Mouse (Mus musculus) embryonic facial prominence, embryonic 14.5 days (tissue): Measurements from ENCODE around the gene Tep1. TPM values are rescaled to one million over a fixed set of nuclear protein-coding genes. Genes with fewer than 3 reads are reported as not detected.

ENCODE experiments used
- ATAC-seq: fragments of 200-750 bp; cut with Nextera tagmentation; 2 replicates; pipeline ENCODE4 v1.8.0; 2017; ENCODE audit warnings: low read depth, moderate number of reproducible peaks, moderate TSS enrichment
- DNase-seq: peaks from one replicate; pipeline ENCODE4 v3.0.0-alpha.2; 2015; ENCODE audit warnings: low spot score
- H3K27ac ChIP-seq: fragments of 300-500 bp; sonication (generic); replicated peaks from 2 replicates; pipeline ENCODE4 v1.5.1; 2014; ENCODE audit warnings: low read depth, mild to moderate bottlenecking, low read length, moderate library complexity
- H3K27me3 ChIP-seq: fragments of 300-500 bp; sonication (generic); replicated peaks from 2 replicates; pipeline ENCODE4 v1.6.1; 2014; ENCODE audit warnings: low read length; ENCODE audit not compliant: control insufficient read depth, insufficient read depth
- H3K36me3 ChIP-seq: fragments of 300-500 bp; sonication (generic); 2 replicates; pipeline ENCODE4 v1.6.1; 2014; ENCODE audit warnings: low read length, mixed read lengths; ENCODE audit not compliant: control insufficient read depth, insufficient read depth
- H3K4me1 ChIP-seq: fragments of 300-500 bp; sonication (generic); 2 replicates; pipeline ENCODE4 v1.6.1; 2014; ENCODE audit warnings: antibody characterized with exemption, low read length; ENCODE audit not compliant: control insufficient read depth, insufficient read depth
- H3K4me2 ChIP-seq: fragments of 300-500 bp; sonication (generic); 2 replicates; pipeline ENCODE4 v1.6.1; 2014; ENCODE audit warnings: low read depth, mild to moderate bottlenecking, low read length, moderate library complexity, mixed read lengths
- H3K4me3 ChIP-seq: fragments of 300-500 bp; sonication (generic); 2 replicates; pipeline ENCODE4 v1.5.1; 2014; ENCODE audit warnings: low read depth, mild to moderate bottlenecking, low read length
- H3K9ac ChIP-seq: fragments of 300-500 bp; sonication (generic); 2 replicates; pipeline ENCODE4 v1.6.1; 2014; ENCODE audit warnings: low read depth, mild to moderate bottlenecking, low read length, moderate library complexity, mixed read lengths
- H3K9me3 ChIP-seq: fragments of 300-500 bp; sonication (generic); 2 replicates; pipeline ENCODE4 v1.6.1; 2016; ENCODE audit warnings: low read length; ENCODE audit not compliant: control insufficient read depth
- WGBS: fragments of 180-500 bp; shearing (Covaris S2); extraction: QIAGEN DNeasy Blood & Tissue Kit; methylation state at CpG from one replicate; pipeline ENCODE4 v1.1.7; 2014; 5-methylcytosine and 5-hydroxymethylcytosine counted together
- polyA plus RNA-seq: library from polyadenylated mRNA; unstranded; fragments of >200 nt; fragmentation: Nextera tagmentation; extraction: Ambion mirVana; gene quantifications from 2 replicates; pipeline ENCODE4 v1.2.1, GENCODE M21; 2014

Gene Tep1
- polyA plus RNA-seq, 1 experiment from 2014 or later: 10.3 TPM

DNA sequence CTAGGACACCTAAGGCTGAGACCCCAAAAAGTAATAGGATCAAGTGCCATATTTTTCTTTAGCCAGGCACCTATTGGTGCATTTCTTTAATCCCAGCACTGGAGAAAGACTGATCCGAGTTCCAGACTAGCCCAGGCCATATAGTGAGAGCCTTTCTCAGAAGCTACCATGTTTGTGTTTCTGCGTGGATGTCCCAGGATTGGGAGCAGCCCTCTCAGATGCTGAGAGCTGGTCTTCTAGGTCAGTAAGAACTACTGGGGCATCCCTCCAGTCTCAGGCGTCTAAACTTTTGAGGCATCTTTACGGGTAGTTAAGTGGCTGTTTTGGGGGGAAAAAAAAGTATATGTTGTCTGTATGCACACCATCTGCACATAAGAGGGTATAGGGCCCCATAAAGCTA, 74.4 kb downstream of the Tep1 start:
- Histone ChIP-seq H3K4me1 (no peaks in the 10 kb centered on the region), H3K4me3 (no peak overlapping the region), H3K9me3 (no peaks in the 10 kb centered on the region), H3K4me2 (no peak overlapping the region), H3K9ac (no peak overlapping the region), H3K27ac (no peak overlapping the region), H3K27me3 (no peaks in the 10 kb centered on the region), H3K36me3 (no peaks in the 10 kb centered on the region)
- 90% methylated on average over 4 of the region's 4 CpGs for WGBS
- DNase-seq: no peak
- no peak for ATAC-seq

DNA sequence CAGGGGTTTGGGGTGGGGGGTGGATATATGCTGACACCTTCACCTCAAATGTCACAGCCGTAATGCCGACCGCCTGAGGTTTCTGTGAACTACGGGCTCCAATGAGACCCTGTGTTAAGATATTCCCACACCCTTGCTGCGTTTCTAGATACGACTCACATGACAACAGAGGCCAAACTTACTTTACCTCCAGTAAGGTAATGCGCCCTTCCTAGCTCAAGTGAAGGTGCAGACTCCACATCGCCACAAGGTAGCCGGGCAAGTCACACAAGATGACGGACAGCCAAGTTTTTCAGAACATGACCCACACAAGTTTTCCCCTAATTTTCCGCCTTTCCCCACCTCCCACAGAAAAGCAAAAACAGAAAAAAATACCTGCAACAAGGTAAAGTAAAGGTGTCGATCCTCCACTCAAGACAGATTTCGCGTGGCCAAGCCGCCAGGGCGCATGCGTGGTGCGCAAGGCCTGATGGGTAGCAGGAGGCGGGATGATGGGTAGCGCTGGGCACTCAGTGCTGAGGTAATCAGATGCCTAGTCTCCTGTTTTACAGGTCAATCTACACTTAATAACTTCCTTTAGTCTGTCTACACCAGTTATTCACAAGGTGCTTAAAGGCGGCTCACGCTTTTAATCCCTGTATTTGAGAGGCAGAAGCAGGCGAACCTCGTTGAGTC, 75.0 kb downstream of the Tep1 start:
- no peak overlapping the region for H3K4me2 ChIP-seq
- WGBS: 94% methylated on average over 24 of the region's 24 CpGs

DNA sequence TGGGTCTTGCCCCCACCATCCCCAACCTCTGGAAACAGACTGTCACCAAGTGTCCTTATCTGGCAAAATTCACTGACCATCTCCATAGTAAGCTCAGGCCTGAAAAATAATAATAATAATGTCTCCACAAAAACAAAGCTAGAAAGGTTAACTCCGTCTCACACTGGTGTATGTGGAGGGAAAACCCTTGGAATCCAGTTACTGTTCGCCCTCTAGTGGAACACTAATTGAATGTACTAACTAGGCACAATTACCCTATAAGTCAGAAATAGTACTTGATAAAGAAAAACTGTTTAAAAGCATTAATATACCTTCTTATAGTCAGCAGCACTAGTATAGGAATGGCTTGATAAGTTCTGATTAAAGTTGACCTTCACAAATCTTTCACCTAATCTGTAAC, 82.2 kb downstream of the Tep1 start:
- DNase-seq: peak; percentile 24
- 16% methylated on average over 2 of the region's 2 CpGs for WGBS
- Histone ChIP-seq H3K4me2 (no peak overlapping the region), H3K27me3 (no peaks in the 10 kb centered on the region), H3K4me3 (no peak overlapping the region), H3K9me3 (no peaks in the 10 kb centered on the region), H3K27ac (no peak overlapping the region), H3K4me1 (no peaks in the 10 kb centered on the region), H3K9ac (no peak overlapping the region), H3K36me3 (no peaks in the 10 kb centered on the region)
- ATAC-seq: no peak

More for the DNA sequence above, 75.0 kb downstream of the Tep1 start:
- Histone ChIP-seq H3K4me1 (no peaks in the 10 kb centered on the region), H3K9ac (no peak overlapping the region), H3K27me3 (no peaks in the 10 kb centered on the region), H3K36me3 (no peaks in the 10 kb centered on the region), H3K4me3 (no peak overlapping the region), H3K27ac (no peak overlapping the region), H3K9me3 (no peaks in the 10 kb centered on the region)
- ATAC-seq (no peak), DNase-seq (no peak)

DNA sequence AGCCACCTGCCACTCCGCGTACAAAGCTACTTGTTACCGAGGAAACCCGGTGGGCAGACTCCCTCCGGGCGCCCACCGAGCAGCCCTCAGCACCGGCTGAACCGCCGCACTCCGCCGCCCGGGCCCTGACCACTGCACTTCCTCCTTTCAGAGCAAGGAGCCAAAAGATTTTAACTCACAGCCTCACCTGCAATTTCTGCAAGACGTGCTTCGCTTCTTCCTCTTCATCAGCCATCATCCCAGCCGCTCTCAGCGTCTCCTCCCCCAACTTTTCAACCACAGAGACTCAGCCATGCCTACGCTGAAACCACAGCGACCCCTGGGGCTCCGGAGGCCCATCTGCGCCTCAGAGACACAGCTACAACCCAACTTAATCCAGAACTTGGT, 85.1 kb downstream of the Tep1 start, which contains the start of gene Ttc5:
TSS of gene Ttc5 (minus strand) at position 269 of the 387 bp plus-strand sequence.
- 0% methylated on average over 15 of the region's 21 CpGs for WGBS
- H3K36me3 ChIP-seq: peaks cover 15% of the 10 kb centered on the region
- H3K27ac ChIP-seq: peak within 1 kb of the TSS; percentile 68
- no peaks in the 10 kb centered on the region for H3K27me3 ChIP-seq
- peak within 1 kb of the TSS; percentile 84 for H3K9ac ChIP-seq
- peak within 1 kb of the TSS; percentile 85 for H3K4me3 ChIP-seq
- no peaks in the 10 kb centered on the region for H3K9me3 ChIP-seq
- ATAC-seq (peak; percentile 94), DNase-seq (peak; percentile 87)
- H3K4me2 ChIP-seq: peak within 1 kb of the TSS; percentile 60
- H3K4me1 ChIP-seq: no peaks in the 10 kb centered on the region

DNA sequence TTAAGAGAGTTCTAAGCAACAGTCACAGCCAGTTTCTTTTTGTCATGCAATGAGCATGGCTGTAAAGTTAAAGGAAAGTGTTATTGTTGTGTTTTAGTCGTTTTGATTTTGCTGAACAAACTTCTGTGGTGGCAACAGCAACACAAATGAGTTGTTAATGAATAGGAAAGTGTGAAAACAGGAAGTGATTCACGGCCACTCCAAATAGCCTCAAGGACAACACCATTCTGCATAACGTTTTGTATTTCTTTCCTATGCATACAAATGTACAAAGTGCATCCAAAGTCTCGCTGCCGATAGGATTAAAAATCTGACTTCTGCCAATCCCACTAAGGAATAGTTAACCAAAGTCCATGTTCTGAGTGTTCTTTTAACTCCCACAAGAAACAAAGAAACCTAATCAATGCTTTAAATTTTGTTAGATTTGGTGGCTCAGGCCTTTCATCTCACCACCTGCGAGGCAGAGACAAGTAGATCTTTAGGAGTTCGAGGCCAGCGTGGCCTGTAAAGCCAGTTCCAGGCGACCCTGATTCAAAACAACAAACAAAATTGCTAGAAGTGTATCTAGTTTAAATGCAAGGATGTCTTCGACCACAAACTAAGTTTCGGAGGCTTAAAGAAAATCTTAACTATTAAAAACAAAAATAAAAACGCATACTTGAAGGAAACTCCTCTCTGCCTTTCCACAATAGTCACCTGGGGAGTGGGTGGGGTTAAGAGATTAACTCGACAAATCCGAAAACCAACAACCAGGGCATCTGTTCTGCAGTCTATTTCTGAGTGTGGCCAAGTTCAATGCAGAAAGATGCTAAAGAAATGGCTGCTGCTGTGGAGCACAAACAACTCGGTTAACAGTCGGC, 85.7 kb downstream of the Tep1 start:
- peak overlapping the region; percentile 85 for H3K4me3 ChIP-seq
- no peaks in the 10 kb centered on the region for H3K9me3 ChIP-seq
- no peaks in the 10 kb centered on the region for H3K4me1 ChIP-seq
- 23% methylated on average over 16 of the region's 16 CpGs for WGBS
- peak overlapping the region; percentile 68 for H3K27ac ChIP-seq
- H3K4me2 ChIP-seq: peak overlapping the region; percentile 60
- peak; percentile 66 for DNase-seq
- H3K27me3 ChIP-seq: no peaks in the 10 kb centered on the region
- no peak for ATAC-seq
- peak overlapping the region; percentile 84 for H3K9ac ChIP-seq
- peaks cover 20% of the 10 kb centered on the region for H3K36me3 ChIP-seq

DNA sequence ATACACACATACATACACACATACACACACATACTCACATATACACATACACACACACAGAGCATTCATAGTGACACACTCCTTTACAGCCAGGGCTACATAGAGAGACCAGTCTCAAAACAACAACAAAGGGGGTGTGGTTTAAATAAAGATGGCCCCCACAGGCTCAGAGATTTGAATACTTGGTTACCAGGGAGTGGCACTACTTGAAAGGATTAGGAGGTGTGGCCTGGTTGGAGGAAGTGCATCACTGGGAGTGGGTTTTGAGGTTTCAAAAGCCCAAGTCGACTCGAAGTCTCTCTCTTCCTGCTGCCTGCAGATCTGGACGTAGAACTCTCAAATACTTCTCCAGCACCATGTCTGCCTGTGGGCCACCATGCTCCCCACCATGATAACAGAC, 88.2 kb downstream of the Tep1 start:
- Histone ChIP-seq H3K4me3 (no peak overlapping the region), H3K27me3 (no peaks in the 10 kb centered on the region), H3K36me3 (peaks cover 36% of the 10 kb centered on the region), H3K4me1 (no peaks in the 10 kb centered on the region), H3K4me2 (no peak overlapping the region), H3K27ac (no peak overlapping the region), H3K9me3 (no peaks in the 10 kb centered on the region), H3K9ac (no peak overlapping the region)
- ATAC-seq (no peak), DNase-seq (no peak)
- WGBS: 100% methylated on average over 3 of the region's 3 CpGs

Other genes with a start within 250 kb of the Tep1 start
- gene Olfr745, start 231.2 kb downstream of the Tep1 start, polyA plus RNA-seq: 0.39 and 0.58 TPM in 2 replicates
- gene Olfr746, start 223.5 kb downstream of the Tep1 start, polyA plus RNA-seq: not detected in 2 replicates
- gene Olfr747, start 177.4 kb downstream of the Tep1 start, polyA plus RNA-seq: not detected in 2 replicates
- gene Olfr748, start 163.2 kb downstream of the Tep1 start, polyA plus RNA-seq: 0.10 and 0.31 TPM in 2 replicates
- gene Olfr749, start 125.5 kb downstream of the Tep1 start, polyA plus RNA-seq: not detected in 2 replicates
- 57.7 and 68.7 TPM in 2 replicates for gene Ttc5, start 85.0 kb downstream of the Tep1 start, polyA plus RNA-seq
- gene Ccnb1ip1, start 62.8 kb downstream of the Tep1 start, polyA plus RNA-seq: not detected in 2 replicates
- gene Parp2, start 62.7 kb downstream of the Tep1 start, polyA plus RNA-seq: 53.3 and 57.2 TPM in 2 replicates
- 0.21 and 0.28 TPM in 2 replicates for gene Klhl33, start 26.9 kb upstream of the Tep1 start, polyA plus RNA-seq
- 138 and 153 TPM in 2 replicates for gene Osgep, start 54.3 kb upstream of the Tep1 start, polyA plus RNA-seq
- 177 and 204 TPM in 2 replicates for gene Apex1, start 54.4 kb upstream of the Tep1 start, polyA plus RNA-seq
- 42.0 and 54.8 TPM in 2 replicates for gene Pip4p1, start 60.3 kb upstream of the Tep1 start, polyA plus RNA-seq
- gene Pnp, start 60.5 kb upstream of the Tep1 start, polyA plus RNA-seq: 51.5 and 51.7 TPM in 2 replicates
- not detected in 2 replicates for gene Gm49342, start 74.0 kb upstream of the Tep1 start, polyA plus RNA-seq
- 0.45 and 0.73 TPM in 2 replicates for gene Pnp2, start 85.4 kb upstream of the Tep1 start, polyA plus RNA-seq
- 0.29 and 0.48 TPM in 2 replicates for gene Rnase10, start 137.2 kb upstream of the Tep1 start, polyA plus RNA-seq
- gene Rnase9, start 171.3 kb upstream of the Tep1 start, polyA plus RNA-seq: not detected in 2 replicates
- not detected in 2 replicates for gene Rnase11, start 179.6 kb upstream of the Tep1 start, polyA plus RNA-seq
- 0.49 TPM in 1 of 2 replicates, not detected in the other for gene Rnase12, start 187.1 kb upstream of the Tep1 start, polyA plus RNA-seq
- not detected in 2 replicates for gene Olfr750, start 203.9 kb upstream of the Tep1 start, polyA plus RNA-seq
- gene Rnase4, start 220.5 kb upstream of the Tep1 start, polyA plus RNA-seq: 63.8 and 73.0 TPM in 2 replicates
- 8.8 and 10.3 TPM in 2 replicates for gene Ang, start 220.6 kb upstream of the Tep1 start, polyA plus RNA-seq
- gene Eddm3b, start 243.9 kb upstream of the Tep1 start, polyA plus RNA-seq: not detected in 2 replicates